Mouse (Mus musculus) bone marrow macrophage, adult 2 months (primary cell): ENCODE results near the gene Htra3.

Experiments used
- CTCF ChIP-seq: IDR thresholded peaks from 2 replicates; pipeline ENCODE4 v1.5.1; 2012; ENCODE audit warnings: low read depth, mild to moderate bottlenecking, low read length, moderate library complexity
- POLR2A ChIP-seq: IDR thresholded peaks from 2 replicates; pipeline ENCODE4 v1.6.1; 2012; ENCODE audit warnings: mild to moderate bottlenecking, low read depth, low read length, borderline replicate concordance

DNA sequence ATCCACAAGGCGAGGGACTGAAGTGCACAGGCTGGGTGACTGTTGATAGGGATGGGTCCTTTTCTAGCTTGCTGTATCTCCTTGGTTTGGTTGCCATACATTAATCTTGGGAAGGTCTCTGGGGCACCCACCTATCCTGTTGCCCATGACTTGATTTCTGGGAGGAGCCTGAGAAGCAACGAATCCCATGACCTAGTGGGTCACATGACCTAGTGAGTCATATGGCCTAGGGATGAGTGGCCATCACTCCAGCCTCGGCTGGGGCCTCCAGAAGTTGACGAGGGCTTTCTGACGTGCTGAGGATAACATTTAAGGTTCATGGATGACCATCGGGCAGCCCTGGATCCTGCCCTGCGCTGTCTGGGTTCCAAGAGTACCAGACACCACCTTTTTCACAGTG, 74.2 kb downstream of the Htra3 start:
- TF ChIP-seq POLR2A = no peak
- TF ChIP-seq CTCF = no peak
